Mouse (Mus musculus) MEL (cell line): ENCODE results near the gene Padi6.

Experiments
- CHD2 ChIP-seq: IDR thresholded peaks from 2 replicates; pipeline ENCODE4 v1.6.1; 2011; ENCODE audit warnings: low read length, improper control_type of control experiment
- CTCF ChIP-seq, 3 experiments: IDR thresholded peaks in 2 of 3; conservative IDR thresholded peaks in 1 of 3; 2 replicates each; pipeline ENCODE4 v1.5.1; 2011 to 2012; ENCODE audit warnings: low read length in 3 of 3, low read depth in 2 of 3, mild to moderate bottlenecking in 2 of 3, improper control_type of control experiment in 1 of 3, inconsistent platforms in 1 of 3, mixed read lengths in 1 of 3, moderate library complexity in 1 of 3; ENCODE audit not compliant: control insufficient read depth in 1 of 3, insufficient read depth in 1 of 3, poor library complexity in 1 of 3, severe bottlenecking in 1 of 3
- GATA1 ChIP-seq: IDR thresholded peaks from 2 replicates; pipeline ENCODE4 v1.6.1; 2011; ENCODE audit warnings: low read depth, low read length, improper control_type of control experiment
- JUND ChIP-seq: IDR thresholded peaks from 2 replicates; pipeline ENCODE4 v1.6.1; 2011; ENCODE audit warnings: low read depth, mild to moderate bottlenecking, improper control_type of control experiment, low read length
- POLR2A ChIP-seq, 2 experiments: IDR thresholded peaks; 2 replicates each; pipeline ENCODE4 v1.6.1; 2011 to 2012; ENCODE audit warnings: low read length in 2 of 2, mild to moderate bottlenecking in 2 of 2, control low read depth in 1 of 2, improper control_type of control experiment in 1 of 2, low read depth in 1 of 2, moderate library complexity in 1 of 2; ENCODE audit not compliant: control insufficient read depth in 1 of 2, insufficient read depth in 1 of 2, poor library complexity in 1 of 2

DNA sequence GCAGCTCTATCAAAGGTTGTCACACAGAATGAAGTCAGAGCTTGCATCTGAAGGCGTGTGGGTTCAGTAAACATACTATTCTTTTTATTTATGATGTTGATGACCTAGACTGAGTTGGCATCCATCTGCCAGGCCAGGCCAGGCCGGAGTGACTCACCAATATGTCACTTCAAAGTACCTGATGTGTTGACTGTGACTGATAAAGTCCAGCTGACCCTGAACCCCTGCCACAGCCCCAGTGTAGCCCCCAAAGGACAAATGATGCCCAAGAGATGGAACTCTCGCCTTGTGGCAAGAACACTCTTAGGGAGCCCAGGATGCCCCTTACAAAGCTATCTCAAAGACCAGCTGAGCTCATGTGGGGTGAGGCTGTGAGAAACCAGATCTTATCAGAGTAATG is 13.4 kb upstream of the Padi6 start:
- no peak for TF ChIP-seq CTCF (IDR thresholded peaks at IDR 0.05 in 2 of 3, conservative IDR thresholded peaks at IDR 0.05 in 1 of 3; ENCODE audit: control insufficient read depth in 1 of 3, insufficient read depth in 1 of 3, low read depth in 2 of 3, low read length in 3 of 3, poor library complexity in 1 of 3, severe bottlenecking in 1 of 3)
- no peak for TF ChIP-seq JUND
- no peak for TF ChIP-seq POLR2A (IDR thresholded peaks at IDR 0.05; ENCODE audit: control insufficient read depth in 1 of 2, insufficient read depth in 1 of 2, low read depth in 1 of 2, low read length in 2 of 2, poor library complexity in 1 of 2)
- TF ChIP-seq CHD2: no peak
- TF ChIP-seq GATA1: no peak
